Mouse (Mus musculus) hindbrain, embryonic 11.5 days (tissue): ENCODE results near the gene Hadha. TPM values are rescaled to one million over a fixed set of nuclear protein-coding genes. Genes with fewer than 3 reads are reported as not detected.

Experiments used
- ATAC-seq: fragments of 200-750 bp; cut with Nextera tagmentation; 2 replicates; pipeline ENCODE4 v1.8.0; 2017; ENCODE audit warnings: mild to moderate bottlenecking, moderate TSS enrichment, moderate library complexity; ENCODE audit not compliant: low FRiP score
- DNase-seq: peaks from one replicate; pipeline ENCODE4 v3.0.0-alpha.2; 2015; ENCODE audit warnings: low spot score
- H3K27ac ChIP-seq: fragments of 300-500 bp; sonication (generic); 2 replicates; pipeline ENCODE4 v1.5.1; 2014; ENCODE audit warnings: mild to moderate bottlenecking, low read depth, low read length
- H3K27me3 ChIP-seq: fragments of 300-500 bp; sonication (generic); 2 replicates; pipeline ENCODE4 v1.6.1; 2014; ENCODE audit warnings: mild to moderate bottlenecking, low read length, moderate library complexity, mixed read lengths; ENCODE audit not compliant: control insufficient read depth, insufficient read depth
- H3K36me3 ChIP-seq: fragments of 300-500 bp; sonication (generic); 2 replicates; pipeline ENCODE4 v1.6.1; 2014; ENCODE audit warnings: mild to moderate bottlenecking, low read length, moderate library complexity, mixed read lengths; ENCODE audit not compliant: control insufficient read depth, insufficient read depth
- H3K4me1 ChIP-seq: fragments of 300-500 bp; sonication (generic); replicated peaks from 2 replicates; pipeline ENCODE4 v1.6.1; 2014; ENCODE audit warnings: low read length, mixed read lengths; ENCODE audit not compliant: control insufficient read depth, insufficient read depth
- H3K4me2 ChIP-seq: fragments of 300-500 bp; sonication (generic); replicated peaks from 2 replicates; pipeline ENCODE4 v1.6.1; 2014; ENCODE audit warnings: mild to moderate bottlenecking, low read depth, low read length
- H3K4me3 ChIP-seq: fragments of 300-500 bp; sonication (generic); 2 replicates; pipeline ENCODE4 v1.5.1; 2014; ENCODE audit warnings: low read depth, low read length
- H3K9ac ChIP-seq: fragments of 300-500 bp; sonication (generic); 2 replicates; pipeline ENCODE4 v1.6.1; 2014; ENCODE audit warnings: low read depth, low read length
- H3K9me3 ChIP-seq: fragments of 300-500 bp; sonication (generic); 2 replicates; pipeline ENCODE4 v1.6.1; 2016; ENCODE audit warnings: low read length; ENCODE audit not compliant: control insufficient read depth
- WGBS: fragments of 180-500 bp; shearing (Covaris S2); extraction: QIAGEN DNeasy Blood & Tissue Kit; methylation state at CpG from one replicate; pipeline ENCODE4 v1.1.7; 2014; 5-methylcytosine and 5-hydroxymethylcytosine counted together
- polyA plus RNA-seq: library from polyadenylated mRNA; unstranded; fragments of >200 nt; fragmentation: Nextera tagmentation; extraction: Ambion mirVana; gene quantifications from 2 replicates; pipeline ENCODE4 v1.2.1, GENCODE M21; 2014

Gene Hadha
- polyA plus RNA-seq, 1 experiment from 2014 or later: 59.4 TPM

- Histone ChIP-seq H3K4me3 (peak overlapping the region; percentile 75), H3K9ac (peak overlapping the region; percentile 86), H3K4me2 (peak overlapping the region; percentile 95), H3K36me3 (no peaks in the 10 kb centered on the region), H3K27me3 (peaks cover 3% of the 10 kb centered on the region; the same call in 1 of the 2 replicates), H3K9me3 (no peaks in the 10 kb centered on the region), H3K27ac (peak overlapping the region; percentile 87), H3K4me1 (peaks cover 35% of the 10 kb centered on the region)
- WGBS: 8% methylated on average over 2 of the region's 2 CpGs
- DNase-seq (peak; percentile 50), ATAC-seq (peak; percentile 3)
These were observed 48.2 kb downstream of the Hadha start for GRCm38 (mm10) chr5:30106756-30107155.

- no peaks in the 10 kb centered on the region for H3K36me3 ChIP-seq
- H3K4me3 ChIP-seq: peak within 1 kb of the TSS; percentile 75
- H3K4me2 ChIP-seq: peak within 1 kb of the TSS; percentile 95
- H3K27ac ChIP-seq: peak within 1 kb of the TSS; percentile 87
- DNase-seq (peak; percentile 69), ATAC-seq (peak; percentile 34)
- no peaks in the 10 kb centered on the region for H3K9me3 ChIP-seq
- 2% methylated on average over 29 of the region's 29 CpGs for WGBS
- H3K9ac ChIP-seq: peak within 1 kb of the TSS; percentile 86
- peaks cover 3% of the 10 kb centered on the region; the same call in 1 of the 2 replicates for H3K27me3 ChIP-seq
- H3K4me1 ChIP-seq: peaks cover 28% of the 10 kb centered on the region
These were observed 49.2 kb downstream of the Hadha start, which contains the start of gene 3110082J24Rik for GRCm38 (mm10) chr5:30105668-30106300. Gene 3110082J24Rik, minus strand, starts transcription at chr5:30106086.

GRCm38 (mm10) chr5:30104841-30105667 lies 49.9 kb downstream of the Hadha start, which contains the start of gene Garem2:
Gene Garem2, plus strand, starts transcription at chr5:30105161.
- H3K9me3 ChIP-seq: no peaks in the 10 kb centered on the region
- peaks cover 3% of the 10 kb centered on the region; the same call in 1 of the 2 replicates for H3K27me3 ChIP-seq
- H3K4me1 ChIP-seq: peaks cover 21% of the 10 kb centered on the region
- WGBS: under 1% methylated on average over 49 of the region's 65 CpGs
- no peaks in the 10 kb centered on the region for H3K36me3 ChIP-seq
- H3K27ac ChIP-seq: peak within 1 kb of the TSS; percentile 87
- H3K4me3 ChIP-seq: peak within 1 kb of the TSS; percentile 75
- peak within 1 kb of the TSS; percentile 86 for H3K9ac ChIP-seq
- peak; percentile 70 for DNase-seq
- H3K4me2 ChIP-seq: peak within 1 kb of the TSS; percentile 95
- peak; percentile 29 for ATAC-seq

- no peak overlapping the region for H3K9ac ChIP-seq
- H3K4me1 ChIP-seq: peaks cover 15% of the 10 kb centered on the region; the same call in 1 of the 2 replicates
- WGBS: 2% methylated on average over 11 of the region's 12 CpGs
- no peak overlapping the region for H3K27ac ChIP-seq
- H3K4me3 ChIP-seq: peak overlapping the region; percentile 75
- H3K4me2 ChIP-seq: peak overlapping the region; percentile 95
- H3K9me3 ChIP-seq: no peaks in the 10 kb centered on the region
- H3K27me3 ChIP-seq: peaks cover 3% of the 10 kb centered on the region; the same call in 1 of the 2 replicates
- H3K36me3 ChIP-seq: no peaks in the 10 kb centered on the region
- ATAC-seq (no peak), DNase-seq (peak; percentile 88)
These were observed 50.6 kb downstream of the Hadha start for GRCm38 (mm10) chr5:30104339-30104738.

- Histone ChIP-seq H3K36me3 (no peaks in the 10 kb centered on the region), H3K9ac (no peak overlapping the region), H3K27ac (no peak overlapping the region), H3K9me3 (no peaks in the 10 kb centered on the region), H3K4me3 (no peak overlapping the region), H3K27me3 (peaks cover 3% of the 10 kb centered on the region; the same call in 1 of the 2 replicates), H3K4me1 (peaks cover 15% of the 10 kb centered on the region; the same call in 1 of the 2 replicates), H3K4me2 (no peak overlapping the region)
- DNase-seq (no peak), ATAC-seq (no peak)
- WGBS: 73% methylated on average over 3 of the region's 3 CpGs
These were observed 51.6 kb downstream of the Hadha start for GRCm38 (mm10) chr5:30103340-30103739.

GRCm38 (mm10) chr5:30098260-30098659 lies 56.7 kb downstream of the Hadha start:
- DNase-seq: no peak

GRCm38 (mm10) chr5:30095731-30096130 lies 59.2 kb downstream of the Hadha start:
- WGBS: 77% methylated on average over 6 of the region's 6 CpGs
- H3K4me3 ChIP-seq: no peak overlapping the region
- no peak overlapping the region for H3K4me2 ChIP-seq
- H3K9ac ChIP-seq: no peak overlapping the region
- H3K4me1 ChIP-seq: no peaks in the 10 kb centered on the region
- H3K36me3 ChIP-seq: no peaks in the 10 kb centered on the region
- H3K9me3 ChIP-seq: no peaks in the 10 kb centered on the region
- H3K27me3 ChIP-seq: no peaks in the 10 kb centered on the region
- H3K27ac ChIP-seq: no peak overlapping the region
- no peak for ATAC-seq
- no peak for DNase-seq

More at GRCm38 (mm10) chr5:30098260-30098659, 56.7 kb downstream of the Hadha start:
- Histone ChIP-seq H3K27ac (no peak overlapping the region), H3K9ac (no peak overlapping the region), H3K4me3 (no peak overlapping the region), H3K9me3 (no peaks in the 10 kb centered on the region), H3K36me3 (no peaks in the 10 kb centered on the region), H3K27me3 (no peaks in the 10 kb centered on the region), H3K4me2 (no peak overlapping the region), H3K4me1 (no peaks in the 10 kb centered on the region)
- WGBS: 94% methylated on average over 1 of the region's 1 CpGs
- no peak for ATAC-seq

- H3K9me3 ChIP-seq: no peaks in the 10 kb centered on the region
- no peak for DNase-seq
- H3K4me1 ChIP-seq: no peaks in the 10 kb centered on the region
- no peak overlapping the region for H3K4me3 ChIP-seq
- no peak overlapping the region for H3K27ac ChIP-seq
- no peak overlapping the region for H3K4me2 ChIP-seq
- no peaks in the 10 kb centered on the region for H3K27me3 ChIP-seq
- H3K9ac ChIP-seq: no peak overlapping the region
- 60% methylated on average over 2 of the region's 2 CpGs for whole genome bisulfite sequencing
- H3K36me3 ChIP-seq: no peaks in the 10 kb centered on the region
- ATAC-seq: no peak
These were observed 60.6 kb downstream of the Hadha start for GRCm38 (mm10) chr5:30094399-30094798.
